Mouse (Mus musculus): ENCODE measurements around the gene Ssbp2. TPM values are rescaled to one million over a fixed set of nuclear protein-coding genes. Genes with fewer than 3 reads are reported as not detected.
A peak's percentile ranks its signal among the peaks of the same experiment; 100 is the strongest.

Ssbp2 gene
- 210 and 214 TPM in 2 replicates for polyA plus RNA-seq (2016; fragmentation: Nextera tagmentation; extraction: Ambion mirVana)

DNA sequence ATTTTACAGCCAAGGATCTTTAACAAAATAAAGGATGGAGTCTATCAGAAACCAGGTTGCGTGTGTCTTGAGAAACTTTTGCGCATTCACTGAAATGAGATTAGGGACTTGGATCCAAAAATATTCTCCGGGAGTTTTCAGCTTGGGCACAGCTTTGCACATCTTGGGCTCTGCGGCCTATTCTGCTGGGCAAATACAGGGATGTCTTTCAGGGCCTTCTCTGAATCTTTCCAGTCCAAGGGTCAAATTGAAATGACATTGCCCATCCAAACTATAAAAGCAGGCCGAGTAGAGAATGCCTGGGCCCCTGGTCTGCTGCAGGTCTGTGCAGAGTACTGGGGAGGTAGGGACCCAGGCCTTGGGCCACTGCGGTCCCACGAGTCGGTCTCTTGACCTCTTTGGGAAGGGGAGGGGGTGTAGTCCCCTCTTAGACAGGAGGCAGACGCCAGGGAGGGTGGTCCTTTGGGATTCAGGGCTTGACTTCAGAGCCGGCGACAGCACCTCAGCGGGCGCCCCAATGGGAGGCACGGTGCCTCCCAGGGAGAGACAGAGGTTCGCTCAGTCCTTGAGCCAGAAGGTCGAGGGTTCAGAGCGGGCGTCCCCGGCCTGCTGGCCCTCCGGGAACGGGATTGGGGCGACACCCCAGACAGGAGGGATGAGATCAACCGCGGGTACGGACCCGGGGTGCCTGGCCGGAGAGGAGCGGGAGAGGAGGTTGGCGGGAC is at the start of gene Ssbp2:
Ssbp2 (plus strand) TSS at position 388 of the 725 bp plus-strand sequence.
- H3K27me3 ChIP-seq: no peaks in the 10 kb centered on the region
- peak within 1 kb of the TSS; percentile 98 for H3K9ac ChIP-seq
- ATAC-seq (ENCODE audit: insufficient number of reproducible peaks, insufficient read depth, low FRiP score, low TSS enrichment): peak; percentile 16; the same call in 1 of the 2 replicates
- no peaks in the 10 kb centered on the region for H3K36me3 ChIP-seq
- WGBS: 7% methylated on average over 29 of the region's 29 CpGs
- peak within 1 kb of the TSS; percentile 99 for H3K27ac ChIP-seq
- peak within 1 kb of the TSS; percentile 95 for H3K4me3 ChIP-seq
- peak within 1 kb of the TSS; percentile 73 for H3K4me2 ChIP-seq (replicated peaks)
- H3K4me1 ChIP-seq: peaks cover 23% of the 10 kb centered on the region
- H3K9me3 ChIP-seq: no peaks in the 10 kb centered on the region

DNA sequence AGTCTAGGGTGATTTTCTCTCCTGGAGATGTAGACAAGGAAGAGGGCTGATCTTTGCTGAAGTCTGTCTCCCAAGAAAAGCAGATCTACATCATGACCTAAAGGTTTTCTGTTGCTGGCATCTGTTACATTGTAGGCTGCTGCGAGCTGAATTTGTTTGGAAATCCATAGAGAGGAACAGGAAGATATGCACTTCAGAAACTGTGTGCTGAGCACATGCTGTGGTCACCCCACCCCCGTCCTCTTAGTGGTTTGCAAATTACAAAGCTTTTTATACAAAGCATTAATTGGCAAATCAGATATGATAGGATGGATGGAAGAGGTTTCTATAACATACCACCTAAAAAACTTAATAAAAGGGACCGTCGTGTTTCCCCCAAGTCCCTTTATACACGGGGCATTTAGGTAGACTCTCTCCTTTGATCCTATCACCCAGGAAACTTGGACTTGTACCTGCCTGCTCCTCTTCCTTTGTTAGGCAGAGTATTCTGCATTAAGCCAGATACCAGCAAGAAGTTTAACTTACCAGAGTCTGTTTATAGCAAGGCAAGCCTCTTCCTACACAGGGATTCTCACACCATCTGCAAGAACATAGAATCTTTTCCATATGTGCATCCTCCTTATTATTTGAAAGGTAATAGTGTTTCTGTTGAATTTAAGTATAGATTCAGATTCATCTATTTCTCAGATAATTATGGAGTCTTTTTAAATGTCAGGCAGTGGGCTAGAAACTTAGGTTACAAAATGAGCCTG is 46.2 kb upstream of the Ssbp2 start:
- H3K9me3 ChIP-seq: no peaks in the 10 kb centered on the region
- H3K36me3 ChIP-seq: no peaks in the 10 kb centered on the region
- no peak overlapping the region for H3K27ac ChIP-seq
- ATAC-seq (ENCODE audit: insufficient number of reproducible peaks, insufficient read depth, low FRiP score, low TSS enrichment): no peak
- WGBS: 71% methylated on average over 5 of the region's 5 CpGs
- H3K4me1 ChIP-seq: no peaks in the 10 kb centered on the region
- no peaks in the 10 kb centered on the region for H3K27me3 ChIP-seq
- H3K4me3 ChIP-seq: no peak overlapping the region
- no peak overlapping the region for H3K9ac ChIP-seq
- H3K4me2 ChIP-seq (replicated peaks): no peak overlapping the region

DNA sequence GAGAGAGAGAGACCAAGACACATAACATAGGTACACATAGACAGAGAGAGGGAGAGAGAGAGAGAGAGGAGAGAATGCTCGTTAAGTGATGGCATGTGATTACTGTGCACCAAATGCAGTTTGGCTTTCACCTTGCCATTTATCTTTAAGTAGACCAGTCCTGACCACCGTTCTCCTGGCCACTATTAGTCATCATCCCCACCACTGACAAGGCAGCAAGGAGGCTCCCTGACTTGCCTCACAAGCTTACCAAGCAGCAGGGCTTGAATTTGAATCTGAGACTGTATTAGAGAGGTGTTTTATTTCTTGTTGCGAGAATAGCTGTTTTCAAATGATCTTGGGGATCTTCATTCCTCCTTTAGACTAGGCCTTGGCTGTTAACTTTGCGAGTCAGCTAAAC is 44.2 kb upstream of the Ssbp2 start:
- ATAC-seq (ENCODE audit: insufficient number of reproducible peaks, insufficient read depth, low FRiP score, low TSS enrichment): no peak
- no peaks in the 10 kb centered on the region for H3K9me3 ChIP-seq
- WGBS: 76% methylated on average over 4 of the region's 4 CpGs

GRCm38 (mm10) chr13:91416698-91417097 is 43.4 kb upstream of the Ssbp2 start:
- no peaks in the 10 kb centered on the region for H3K9me3 ChIP-seq
- no peaks in the 10 kb centered on the region for H3K27me3 ChIP-seq
- 82% methylated on average over 2 of the region's 2 CpGs for WGBS
- H3K36me3 ChIP-seq: no peaks in the 10 kb centered on the region
- H3K4me3 ChIP-seq: no peak overlapping the region
- no peak overlapping the region for H3K27ac ChIP-seq
- H3K9ac ChIP-seq: no peak overlapping the region
- H3K4me1 ChIP-seq: peaks cover 11% of the 10 kb centered on the region
- ATAC-seq (ENCODE audit: insufficient number of reproducible peaks, insufficient read depth, low FRiP score, low TSS enrichment): no peak
- no peak overlapping the region for H3K4me2 ChIP-seq (replicated peaks)

More for the DNA sequence above, 44.2 kb upstream of the Ssbp2 start:
- Histone ChIP-seq H3K9ac (no peak overlapping the region), H3K4me3 (no peak overlapping the region), H3K36me3 (no peaks in the 10 kb centered on the region), H3K4me1 (peaks cover 3% of the 10 kb centered on the region), H3K27me3 (no peaks in the 10 kb centered on the region), H3K4me2 (replicated peaks) (no peak overlapping the region), H3K27ac (no peak overlapping the region)

DNA sequence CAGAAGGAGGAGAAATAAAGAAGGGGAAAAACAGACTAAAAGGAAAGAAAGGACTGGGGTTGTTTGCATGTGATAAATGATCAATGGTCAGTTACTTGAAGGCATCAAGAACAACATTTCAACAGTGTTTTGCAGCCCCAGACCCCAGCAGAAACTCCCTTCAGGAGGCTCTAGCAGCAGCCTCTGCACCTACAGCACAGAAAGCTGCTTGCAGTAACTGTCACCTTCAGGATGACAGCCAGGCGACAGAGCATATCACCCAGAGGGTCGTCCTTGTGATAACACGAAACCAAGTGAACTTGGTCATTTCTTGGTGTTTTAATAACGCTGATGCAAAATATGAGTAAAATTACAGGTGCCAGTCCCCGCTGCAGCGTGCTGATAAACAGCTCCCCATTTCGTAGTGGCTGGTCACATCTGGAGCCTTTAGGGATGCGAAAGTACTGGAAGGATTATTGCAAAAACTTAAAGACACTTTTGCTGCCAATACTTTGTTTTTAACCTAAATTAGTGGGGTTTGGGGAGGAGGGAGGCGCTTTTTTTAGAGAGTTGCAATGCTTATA is 38.6 kb upstream of the Ssbp2 start:
- peaks cover 15% of the 10 kb centered on the region for H3K4me1 ChIP-seq
- no peak overlapping the region for H3K9ac ChIP-seq
- no peaks in the 10 kb centered on the region for H3K36me3 ChIP-seq
- peak overlapping the region; percentile 13; the same call in 1 of the 2 replicates for H3K4me2 ChIP-seq (replicated peaks)
- 20% methylated on average over 9 of the region's 9 CpGs for WGBS
- H3K27ac ChIP-seq: peak overlapping the region; percentile 41
- no peaks in the 10 kb centered on the region for H3K27me3 ChIP-seq
- H3K9me3 ChIP-seq: no peaks in the 10 kb centered on the region
- H3K4me3 ChIP-seq: no peak overlapping the region
- ATAC-seq (ENCODE audit: insufficient number of reproducible peaks, insufficient read depth, low FRiP score, low TSS enrichment): no peak

DNA sequence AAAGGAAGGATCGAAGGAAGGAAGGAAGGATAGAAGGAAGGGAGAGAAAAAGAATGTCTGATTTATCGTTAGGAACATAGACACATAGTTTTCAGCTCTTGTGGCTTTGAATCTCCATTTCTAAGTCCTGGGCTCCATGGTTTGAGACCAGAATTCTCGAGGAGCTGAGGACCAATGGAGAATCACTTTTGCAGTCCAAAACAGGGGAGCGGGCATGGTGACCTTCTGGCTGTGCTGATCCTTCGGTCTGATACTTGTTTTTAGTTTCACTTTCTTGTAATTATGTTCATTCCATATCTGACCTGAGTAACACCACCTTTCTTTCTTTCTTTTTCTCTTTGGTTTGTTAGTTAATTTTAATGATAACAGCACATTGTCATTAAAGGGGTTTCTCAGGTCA is 29.2 kb upstream of the Ssbp2 start:
- no peak for ATAC-seq (ENCODE audit: insufficient number of reproducible peaks, insufficient read depth, low FRiP score, low TSS enrichment)
- peaks cover 13% of the 10 kb centered on the region for H3K4me1 ChIP-seq
- no peaks in the 10 kb centered on the region for H3K27me3 ChIP-seq
- 63% methylated on average over 5 of the region's 5 CpGs for WGBS
- no peak overlapping the region for H3K4me2 ChIP-seq (replicated peaks)
- no peak overlapping the region for H3K4me3 ChIP-seq
- no peak overlapping the region for H3K9ac ChIP-seq
- H3K36me3 ChIP-seq: no peaks in the 10 kb centered on the region
- no peaks in the 10 kb centered on the region for H3K9me3 ChIP-seq
- no peak overlapping the region for H3K27ac ChIP-seq

DNA sequence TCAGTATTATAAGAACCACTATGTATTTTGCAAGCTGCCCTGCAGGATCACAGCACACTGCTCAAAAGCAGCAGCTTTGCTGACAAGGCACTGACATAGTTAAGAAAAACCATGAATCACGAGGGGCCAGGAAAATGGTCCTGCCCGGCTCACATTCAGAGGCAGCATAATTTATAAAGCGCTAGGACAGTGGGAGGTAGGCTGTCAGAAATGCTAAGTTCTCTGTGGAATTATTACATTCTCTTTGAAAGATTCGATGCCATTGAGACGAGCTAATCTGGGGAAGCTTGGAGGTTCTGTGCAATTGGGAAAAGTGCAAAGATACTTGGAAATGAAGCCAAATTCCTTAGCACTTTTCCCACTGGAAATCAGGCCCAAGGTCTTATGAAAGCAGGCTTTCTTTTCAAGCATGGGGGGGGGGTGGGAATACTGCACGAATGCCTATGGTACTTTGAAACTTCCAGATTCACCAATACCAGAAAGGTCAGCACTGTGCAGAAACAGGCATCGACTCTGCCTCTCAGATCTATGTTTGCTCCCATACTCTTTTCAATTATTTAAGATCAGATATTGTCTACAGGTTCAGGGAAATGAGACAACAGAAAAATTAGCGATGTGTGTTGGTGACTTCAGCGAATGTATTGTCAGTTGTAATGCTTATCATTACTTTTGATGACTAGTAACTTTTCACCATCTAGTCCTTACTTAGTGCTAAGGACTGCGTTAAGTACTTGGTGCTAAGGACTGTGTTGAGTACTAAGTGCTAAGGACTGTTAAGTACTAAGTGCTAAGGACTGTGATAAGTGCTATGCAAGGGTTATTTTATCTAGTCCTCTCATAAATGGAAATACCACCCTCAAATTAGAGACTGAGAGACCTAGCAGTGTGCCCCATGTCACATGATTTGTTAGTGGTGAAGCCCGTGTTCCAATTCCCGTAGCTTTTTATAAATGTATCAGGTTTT is 28.4 kb upstream of the Ssbp2 start:
- 49% methylated on average over 12 of the region's 12 CpGs for WGBS
- no peaks in the 10 kb centered on the region for H3K27me3 ChIP-seq
- peaks cover 10% of the 10 kb centered on the region; the same call in 1 of the 2 replicates for H3K4me1 ChIP-seq
- H3K27ac ChIP-seq: peak overlapping the region; percentile 46; the same call in 1 of the 2 replicates
- no peak overlapping the region for H3K4me2 ChIP-seq (replicated peaks)
- H3K9ac ChIP-seq: no peak overlapping the region
- no peak; the same call in 1 of the 2 replicates for ATAC-seq (ENCODE audit: insufficient number of reproducible peaks, insufficient read depth, low FRiP score, low TSS enrichment)
- no peaks in the 10 kb centered on the region for H3K9me3 ChIP-seq
- no peaks in the 10 kb centered on the region for H3K36me3 ChIP-seq
- no peak overlapping the region for H3K4me3 ChIP-seq

- Histone ChIP-seq H3K4me3 (no peak overlapping the region), H3K36me3 (no peaks in the 10 kb centered on the region), H3K4me1 (peaks cover 10% of the 10 kb centered on the region; the same call in 1 of the 2 replicates), H3K27ac (no peak overlapping the region), H3K4me2 (replicated peaks) (no peak overlapping the region), H3K9ac (no peak overlapping the region), H3K27me3 (no peaks in the 10 kb centered on the region), H3K9me3 (no peaks in the 10 kb centered on the region)
- ATAC-seq (ENCODE audit: insufficient number of reproducible peaks, insufficient read depth, low FRiP score, low TSS enrichment): no peak
- 84% methylated on average over 11 of the region's 11 CpGs for WGBS
These were observed 27.1 kb upstream of the Ssbp2 start for GRCm38 (mm10) chr13:91433021-91433420.

DNA sequence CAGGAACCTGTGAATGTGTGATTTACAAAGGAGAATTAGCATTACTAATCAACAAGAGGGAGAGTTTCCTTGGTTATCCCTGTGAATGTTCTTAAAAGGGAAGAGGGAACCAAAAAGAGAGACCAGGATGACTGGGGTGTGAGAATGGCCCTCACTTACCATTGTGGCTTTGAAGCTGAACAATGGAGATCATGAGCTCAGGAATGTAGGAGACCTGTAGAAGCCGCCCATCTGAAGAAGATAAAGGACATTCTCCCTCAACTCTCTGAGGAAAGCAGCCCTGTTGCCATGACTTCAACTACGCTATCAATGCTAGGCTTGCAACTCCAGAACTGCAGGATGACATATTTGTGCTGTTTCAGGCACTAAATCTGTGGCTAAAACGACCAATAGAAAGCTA is 22.2 kb upstream of the Ssbp2 start:
- H3K36me3 ChIP-seq: no peaks in the 10 kb centered on the region
- no peak overlapping the region for H3K27ac ChIP-seq
- no peak overlapping the region for H3K9ac ChIP-seq
- H3K4me1 ChIP-seq: no peaks in the 10 kb centered on the region
- no peak overlapping the region for H3K4me3 ChIP-seq
- H3K9me3 ChIP-seq: no peaks in the 10 kb centered on the region
- H3K4me2 ChIP-seq (replicated peaks): no peak overlapping the region
- 71% methylated on average over 3 of the region's 3 CpGs for WGBS
- no peak for ATAC-seq (ENCODE audit: insufficient number of reproducible peaks, insufficient read depth, low FRiP score, low TSS enrichment)
- H3K27me3 ChIP-seq: no peaks in the 10 kb centered on the region

DNA sequence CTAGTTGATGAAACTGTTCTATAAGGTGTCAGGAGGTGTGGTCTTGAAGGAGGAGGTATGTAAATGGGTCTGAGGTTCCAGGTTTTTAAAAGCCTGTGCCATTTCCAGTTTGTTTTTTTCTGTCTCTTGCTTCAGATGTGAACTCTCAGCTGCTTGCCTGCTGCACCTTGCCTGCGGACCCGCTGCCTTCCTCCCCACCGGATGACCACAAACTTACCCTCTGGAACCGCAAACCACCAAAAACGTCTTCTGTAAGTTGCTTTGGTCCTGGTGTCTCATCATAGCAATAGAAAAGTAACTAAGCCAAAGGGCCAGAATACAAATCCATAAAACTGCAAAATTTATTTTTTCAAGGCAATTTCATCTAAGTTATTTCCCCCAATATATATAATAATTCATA is 18.6 kb upstream of the Ssbp2 start:
- Histone ChIP-seq H3K4me2 (replicated peaks) (no peak overlapping the region), H3K9ac (no peak overlapping the region), H3K9me3 (no peaks in the 10 kb centered on the region), H3K4me1 (no peaks in the 10 kb centered on the region; the same call in 1 of the 2 replicates), H3K27ac (no peak overlapping the region), H3K36me3 (no peaks in the 10 kb centered on the region), H3K27me3 (no peaks in the 10 kb centered on the region), H3K4me3 (no peak overlapping the region)
- 96% methylated on average over 5 of the region's 5 CpGs for WGBS
- no peak for ATAC-seq (ENCODE audit: insufficient number of reproducible peaks, insufficient read depth, low FRiP score, low TSS enrichment)

DNA sequence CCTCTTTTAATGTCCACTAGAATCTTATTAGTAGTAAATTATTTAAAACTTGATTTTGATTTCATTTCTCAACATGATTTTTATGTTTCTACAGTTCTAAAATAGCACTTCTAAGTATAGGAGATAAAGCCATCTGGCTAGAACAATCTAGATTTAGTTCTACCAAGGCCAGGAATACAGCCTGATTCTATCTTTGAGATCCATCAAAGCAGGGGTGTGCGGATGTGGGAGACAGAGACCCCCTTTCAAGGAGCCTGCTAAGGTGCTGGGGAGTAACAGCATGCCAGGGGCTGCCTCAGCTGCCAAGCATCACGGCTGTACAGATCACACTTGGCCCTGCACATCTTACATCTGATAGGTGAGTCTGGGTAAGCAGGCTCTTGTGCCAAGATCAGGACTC is 13.4 kb upstream of the Ssbp2 start:
- Histone ChIP-seq H3K27ac (no peak overlapping the region), H3K9ac (no peak overlapping the region), H3K9me3 (no peaks in the 10 kb centered on the region), H3K36me3 (no peaks in the 10 kb centered on the region), H3K4me1 (no peaks in the 10 kb centered on the region; the same call in 1 of the 2 replicates), H3K4me3 (no peak overlapping the region), H3K27me3 (no peaks in the 10 kb centered on the region), H3K4me2 (replicated peaks) (no peak overlapping the region)
- 92% methylated on average over 2 of the region's 2 CpGs for WGBS
- ATAC-seq (ENCODE audit: insufficient number of reproducible peaks, insufficient read depth, low FRiP score, low TSS enrichment): no peak
